Mouse (Mus musculus): ENCODE results near the gene Apc2.
"Not testable (repeated sequence)": the region's sequence is repeated elsewhere in the genome, so short reads cannot be mapped to it uniquely, and the experiment has no call there.

Gene Apc2

DNA sequence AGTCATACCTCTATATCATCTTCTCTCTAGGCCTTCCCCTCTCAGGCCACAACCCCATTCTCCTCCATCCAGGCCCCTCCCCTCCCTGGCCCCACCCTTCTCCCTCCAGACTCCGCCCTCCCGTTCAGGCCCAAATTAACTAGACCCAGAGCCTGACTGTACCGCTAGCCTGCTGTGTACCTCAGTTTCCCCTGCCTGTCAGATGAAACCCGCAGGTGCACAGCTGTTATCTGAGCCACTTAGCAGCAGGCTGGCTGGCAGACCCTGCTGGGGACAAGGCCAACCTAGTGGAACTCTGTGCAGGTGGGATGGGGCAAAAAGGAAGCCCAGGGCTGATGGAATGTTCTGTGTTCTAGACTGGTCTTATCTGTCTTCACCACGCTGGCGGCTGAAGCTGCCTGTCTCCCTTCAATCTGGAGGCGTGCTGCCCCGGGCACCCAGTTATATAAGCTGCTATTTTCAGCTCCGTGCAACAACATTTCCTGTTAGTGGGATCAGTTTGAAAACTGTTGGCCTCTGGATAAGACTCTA is 48.4 kb downstream of the Apc2 start:
- peak; percentile 45 for DNase-seq

DNA sequence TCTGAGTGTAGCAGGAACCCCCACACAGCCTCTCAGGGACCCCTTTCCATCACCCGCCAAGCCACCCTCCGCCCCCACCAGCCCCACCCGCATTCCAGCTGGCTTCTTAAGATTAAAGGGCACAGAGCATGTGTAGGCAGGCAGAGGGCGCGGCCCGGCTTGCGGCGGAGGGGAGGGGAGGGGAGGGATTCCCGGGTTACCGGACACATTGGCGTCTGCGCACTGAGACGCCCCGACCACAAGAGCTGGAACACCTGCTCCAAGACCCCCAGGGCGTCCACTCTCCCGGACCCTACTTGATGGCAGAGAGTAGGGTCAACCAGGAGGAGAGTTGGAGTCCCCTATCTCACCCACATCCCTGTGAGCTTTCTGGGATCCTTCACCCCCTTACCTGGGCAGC is 49.3 kb downstream of the Apc2 start:
- peak; percentile 49 for DNase-seq

DNA sequence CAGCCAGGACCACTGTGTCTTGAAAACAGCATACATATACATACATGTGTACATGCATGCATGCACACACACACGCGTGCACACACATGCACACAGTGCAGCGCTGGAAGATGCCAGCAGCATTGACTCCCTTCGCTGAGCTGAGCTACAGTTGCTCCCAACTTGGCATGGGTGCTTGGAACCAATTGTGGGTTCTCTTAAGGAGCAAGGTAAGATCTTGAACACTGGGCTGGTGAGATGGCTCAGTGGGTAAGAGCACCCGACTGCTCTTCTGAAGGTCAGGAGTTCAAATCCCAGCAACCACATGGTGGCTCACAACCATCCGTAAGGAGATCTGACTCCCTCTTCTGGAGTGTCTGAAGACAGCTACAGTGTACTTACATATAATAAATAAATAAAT is 50.2 kb downstream of the Apc2 start:
- not testable (repeated sequence) for DNase-seq

DNA sequence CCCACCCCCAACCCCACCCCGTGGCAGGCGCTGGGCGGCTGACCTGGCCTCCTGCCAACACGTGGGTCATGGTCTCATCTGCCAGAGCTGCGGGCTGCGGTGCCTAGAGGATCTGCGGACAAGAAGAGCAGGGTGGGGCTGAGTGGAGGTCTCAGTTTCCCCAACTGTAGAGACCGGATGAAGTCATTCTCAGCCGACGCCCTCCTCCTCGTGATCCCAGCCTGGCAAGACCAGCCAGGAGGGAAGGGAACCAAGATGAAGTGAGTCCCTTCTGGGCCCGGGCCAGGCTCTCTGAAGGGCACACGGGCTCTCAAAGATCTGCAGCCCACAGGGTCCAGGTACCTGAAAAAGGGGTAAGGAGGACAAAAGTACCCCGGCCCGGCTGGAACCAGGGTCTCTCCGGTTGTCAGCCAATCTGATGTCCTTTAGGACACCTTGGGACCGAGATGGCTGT is 51.8 kb downstream of the Apc2 start:
- DNase-seq = peak; percentile 35

DNA sequence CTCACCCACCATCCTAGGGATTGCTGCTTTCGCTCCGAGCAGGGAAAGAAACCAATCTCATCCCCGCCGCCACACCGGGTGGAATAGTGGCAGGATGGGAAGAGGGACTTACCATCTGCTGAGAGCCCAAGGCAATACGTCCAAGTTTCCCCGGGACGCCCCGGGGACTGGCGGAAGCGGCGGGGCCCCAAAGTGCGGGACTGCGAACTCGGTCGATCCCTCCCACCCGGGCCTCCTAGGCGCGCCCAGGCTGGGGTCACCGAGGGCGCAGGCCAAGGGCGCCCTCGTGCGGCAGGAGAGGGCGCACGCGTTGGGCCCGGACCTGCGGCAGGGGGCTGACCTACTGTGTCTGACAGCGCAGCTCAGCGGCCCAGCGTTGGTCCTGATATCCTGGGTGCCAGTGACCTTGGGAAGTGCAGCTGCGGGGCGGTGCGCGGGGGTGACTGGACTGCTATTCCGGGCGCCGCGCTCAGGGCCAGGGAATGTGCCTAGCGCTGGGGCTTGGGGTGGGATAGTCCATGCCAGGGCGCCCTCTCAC is 52.5 kb downstream of the Apc2 start, which contains the start of gene Adamtsl5:
TSS of gene Adamtsl5 (minus strand) at position 169 of the 538 bp plus-strand sequence.
- DNase-seq = peak; percentile 71

DNA sequence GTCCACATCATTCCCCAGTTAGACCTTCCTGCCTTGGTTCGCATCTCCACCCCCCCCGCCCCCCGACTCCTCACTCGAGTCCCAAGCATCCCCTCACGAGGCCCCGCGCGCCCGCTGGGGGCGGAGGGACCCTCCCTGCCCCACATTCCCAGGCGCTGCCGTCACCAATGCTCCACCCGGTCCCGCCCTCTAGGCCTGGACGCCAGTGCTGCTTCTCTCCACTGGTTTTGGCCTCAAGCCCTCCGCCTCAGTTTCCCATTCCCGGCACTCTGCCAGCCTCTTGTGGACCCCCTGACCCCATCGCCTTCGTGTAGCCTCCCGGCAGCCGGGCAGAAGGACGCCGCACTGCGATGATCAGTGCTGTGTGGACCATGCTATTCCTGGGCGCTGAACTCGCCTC is 53.2 kb downstream of the Apc2 start:
- DNase-seq = peak; percentile 54

DNA sequence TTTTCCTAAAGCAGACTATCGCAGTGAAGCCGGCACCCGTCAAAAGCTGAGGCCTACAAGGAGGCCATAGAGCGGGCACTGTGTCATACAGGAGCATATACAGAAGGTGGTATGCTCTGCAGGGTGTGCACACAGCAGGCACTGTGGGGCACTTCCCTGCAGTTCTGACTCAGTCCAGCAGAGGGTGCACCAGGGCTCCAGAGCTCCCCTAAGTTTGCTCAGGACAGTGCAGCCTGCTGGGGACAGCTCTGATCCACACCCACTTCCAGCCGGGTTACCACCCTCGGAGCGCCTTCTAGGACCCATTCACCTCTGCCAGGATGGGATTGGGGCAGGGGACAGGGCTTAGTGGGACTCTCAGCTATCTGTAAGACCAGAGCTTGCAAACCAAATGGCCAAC is 54.5 kb downstream of the Apc2 start:
- peak; percentile 93 for DNase-seq

DNA sequence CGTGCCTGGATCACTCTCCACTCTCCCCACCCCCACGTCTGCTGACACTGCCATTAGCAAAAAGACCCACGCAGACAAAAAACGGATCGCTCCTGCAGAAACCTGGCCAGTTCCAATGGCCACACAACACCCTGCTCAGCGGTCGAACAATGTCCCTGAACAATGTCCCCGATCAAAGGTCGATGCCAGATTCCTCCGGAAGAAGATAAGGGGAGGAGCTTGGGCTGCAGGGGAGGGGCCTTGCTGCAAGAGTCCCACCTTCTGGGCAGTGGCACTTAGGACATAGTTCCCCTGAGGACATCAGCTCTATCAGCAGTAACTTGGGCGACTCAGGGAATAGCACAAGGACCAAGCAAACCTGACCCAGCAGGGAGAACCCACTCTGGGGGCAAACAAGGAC is 56.1 kb downstream of the Apc2 start:
- DNase-seq = peak; percentile 45

DNA sequence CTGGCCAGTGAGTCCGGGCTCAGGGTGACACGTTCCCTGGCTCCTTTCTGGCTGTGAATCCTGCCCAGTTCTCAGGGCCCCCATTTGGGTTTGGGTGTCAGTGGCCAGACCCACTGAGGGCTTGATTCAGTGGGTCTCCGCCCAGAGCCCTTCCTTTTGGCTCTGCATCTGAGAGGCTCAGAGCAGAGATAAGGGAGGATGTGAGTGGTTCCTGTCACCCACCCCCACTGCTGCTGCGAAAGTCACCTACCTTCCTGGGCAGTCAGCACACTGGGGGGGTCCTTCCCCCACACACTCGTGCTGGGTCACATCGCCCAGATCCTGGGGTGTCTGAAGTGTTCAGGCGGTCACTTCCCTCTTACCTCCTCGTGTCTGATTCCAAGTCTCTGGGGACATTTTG is 57.0 kb downstream of the Apc2 start:
- no peak for DNase-seq

DNA sequence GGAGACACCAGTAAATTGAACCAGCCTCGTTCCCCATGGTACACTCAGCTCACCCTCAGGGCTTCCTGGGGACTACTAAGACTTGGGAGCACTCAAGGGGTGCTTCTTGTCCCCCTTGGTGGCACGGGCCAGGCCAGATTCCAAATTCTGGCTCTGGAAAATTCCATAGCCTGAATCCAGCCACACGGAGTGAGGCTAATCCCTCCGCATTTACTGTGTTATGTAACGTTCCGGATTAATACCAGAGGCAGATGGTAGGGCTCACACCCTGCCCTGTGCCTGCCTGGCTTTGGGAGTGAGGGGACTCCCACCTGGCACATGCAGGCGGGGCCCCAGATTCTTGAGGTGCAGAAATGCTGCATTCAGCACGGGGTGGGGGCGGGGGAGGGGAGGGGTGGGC is 59.7 kb downstream of the Apc2 start:
- DNase-seq = no peak

DNA sequence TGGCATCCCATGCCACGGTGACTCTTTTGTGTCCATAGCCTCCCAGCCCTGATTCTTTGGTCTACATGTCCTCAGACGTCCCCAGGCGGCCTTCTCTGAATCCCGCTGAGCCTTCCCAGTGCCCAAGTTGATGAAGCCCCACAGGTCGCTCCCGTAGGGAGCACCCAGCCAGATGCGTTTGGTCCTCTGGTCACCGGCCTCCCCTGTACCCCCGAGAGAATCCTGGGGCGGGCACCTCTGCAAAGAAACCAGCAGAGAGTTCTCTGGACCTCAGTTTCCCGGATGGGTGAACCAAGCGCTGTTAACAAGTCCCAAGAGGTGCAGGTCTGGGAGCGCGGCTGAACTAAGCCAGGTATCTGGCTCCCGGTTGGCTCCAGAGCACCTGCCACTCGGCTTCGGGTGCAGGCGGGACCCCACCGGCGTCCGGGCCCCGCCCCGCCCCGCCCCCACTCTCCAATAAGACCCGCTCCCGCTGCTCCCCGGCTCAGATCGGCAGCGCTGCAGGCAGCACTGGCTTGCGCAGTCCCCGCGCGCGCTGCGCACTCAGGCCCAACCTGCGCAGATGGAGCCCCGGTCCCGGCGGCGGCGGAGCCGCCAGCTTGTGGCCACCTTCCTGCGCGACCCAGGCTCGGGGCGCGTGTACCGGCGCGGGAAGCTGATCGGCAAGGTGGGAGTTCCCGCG is 60.4 kb downstream of the Apc2 start, which contains the start of gene Plk5:
TSS of gene Plk5 (plus strand) at position 459 of the 682 bp plus-strand sequence.
- DNase-seq = no peak

DNA sequence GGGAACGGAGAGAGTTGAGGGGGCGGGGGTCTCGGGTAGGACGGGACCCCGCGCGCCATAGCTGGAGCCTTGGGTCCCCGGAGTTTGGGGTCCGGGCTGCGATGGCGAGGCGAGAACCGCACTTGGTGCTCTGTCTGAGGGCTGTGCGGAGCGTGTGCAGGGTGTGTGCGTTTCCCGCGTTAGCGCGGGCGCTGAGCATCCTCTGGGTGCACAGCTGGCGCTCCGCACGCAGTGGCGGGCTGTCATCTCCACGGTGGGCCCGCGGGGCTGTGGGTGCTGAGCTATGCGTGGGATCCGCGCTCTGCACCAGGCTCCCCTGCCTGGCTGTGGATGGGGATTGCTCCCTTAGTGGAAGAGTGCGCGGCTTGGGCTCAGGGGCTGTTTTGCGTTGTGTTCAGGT is 61.0 kb downstream of the Apc2 start:
- no peak for DNase-seq

DNA sequence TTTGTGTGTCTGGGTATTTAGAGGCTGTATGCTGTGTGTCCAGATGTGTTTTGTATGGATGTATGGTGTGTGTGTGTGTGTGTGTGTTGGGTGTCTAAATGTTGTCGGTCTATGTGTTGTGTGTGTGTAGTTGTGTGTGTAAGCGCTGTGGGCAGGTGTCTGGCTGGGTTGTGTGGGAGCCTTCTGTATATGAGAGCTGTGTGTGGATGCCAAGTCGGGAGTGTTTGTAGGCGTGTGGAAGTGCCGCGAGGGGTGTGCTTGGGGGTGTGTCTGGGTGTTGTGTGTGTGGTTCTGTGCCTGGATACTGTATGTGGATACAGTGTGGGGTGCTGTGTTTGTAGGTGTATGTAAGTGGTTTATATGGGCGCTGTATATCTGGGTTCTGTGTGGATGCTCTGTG is 61.6 kb downstream of the Apc2 start:
- no peak for DNase-seq

DNA sequence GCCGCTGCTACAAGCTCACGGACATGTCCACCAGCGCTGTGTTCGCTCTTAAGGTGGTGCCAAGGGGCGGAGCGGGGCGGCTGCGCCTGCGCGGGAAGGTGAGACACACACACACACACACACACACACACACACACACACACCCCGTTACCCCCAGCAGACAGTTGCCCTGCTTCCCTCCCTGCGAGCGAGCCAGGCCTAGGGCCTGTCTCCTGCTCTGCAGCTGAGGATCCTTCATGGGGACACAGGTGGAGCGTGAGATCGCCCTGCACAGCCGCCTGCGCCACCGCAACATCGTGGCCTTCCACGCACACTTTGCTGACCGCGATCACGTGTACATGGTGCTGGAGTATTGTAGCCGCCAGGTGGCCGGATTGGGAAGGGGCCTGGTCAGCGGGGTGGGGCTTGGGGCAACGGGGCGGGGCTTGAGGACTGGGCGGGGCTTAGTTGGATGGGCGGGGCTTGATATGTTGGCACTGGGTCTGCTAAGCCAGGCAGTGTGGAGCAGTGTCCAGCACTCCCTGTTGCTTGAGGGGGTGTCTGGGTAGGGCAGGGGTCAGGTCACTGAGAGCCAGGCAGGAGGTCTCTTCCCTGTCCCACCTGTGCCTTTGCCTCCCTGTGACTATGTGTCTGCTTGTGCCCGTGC is 62.3 kb downstream of the Apc2 start:
- DNase-seq = peak; percentile 48

DNA sequence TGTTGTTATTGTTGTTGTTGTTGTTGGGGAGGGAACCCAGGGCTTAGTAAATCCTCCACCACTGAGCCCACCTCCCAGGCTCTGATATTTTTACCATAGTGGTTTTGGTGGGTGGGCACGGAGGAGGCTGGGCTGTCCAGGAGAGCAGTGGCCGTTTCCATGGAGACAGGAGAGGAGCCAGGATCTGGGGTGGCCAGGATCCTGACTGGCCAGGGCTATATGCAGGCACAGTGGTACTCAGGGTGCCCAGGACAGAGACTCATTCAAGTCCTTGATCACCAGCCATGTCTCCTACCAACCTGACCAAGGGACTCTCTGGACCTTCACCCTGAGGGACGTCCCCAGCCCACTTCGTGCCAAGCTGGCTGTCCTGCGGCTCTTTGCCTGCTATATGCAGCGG is 68.0 kb downstream of the Apc2 start:
- DNase-seq = no peak

DNA sequence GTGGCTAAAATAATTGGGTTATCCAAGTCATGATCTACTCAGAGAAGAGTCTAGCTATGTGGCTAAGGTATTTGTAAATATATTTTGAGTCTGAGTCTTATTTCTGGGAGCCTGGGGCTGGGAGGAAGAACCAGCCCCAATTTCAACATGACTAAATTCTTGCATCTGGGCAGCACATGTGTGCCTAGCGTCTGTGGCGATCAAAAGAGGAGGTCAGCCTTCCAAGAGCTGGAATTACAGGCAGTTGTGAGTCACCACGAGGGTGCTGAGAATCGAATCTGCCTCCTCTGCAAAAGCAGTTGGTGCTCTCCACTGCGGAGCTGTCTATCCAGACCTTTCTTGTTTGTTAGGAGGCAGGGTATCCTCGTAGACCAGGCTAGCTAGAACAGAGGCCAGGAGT is 70.0 kb downstream of the Apc2 start:
- no peak for DNase-seq
